In genomic region chr5:100358334-100358733, GRCm38 (mm10) we compare ENCODE assay signal across 10 mouse cellular contexts. TPM values are rescaled to one million over a fixed set of nuclear protein-coding genes. Genes with fewer than 3 reads are reported as not detected.
A peak's percentile ranks its signal among the peaks of the same experiment; 100 is the strongest.
DNase-seq lines count a peak whose midpoint lies in the region; ATAC-seq lines count a peak whose summit lies in the region.
"Had no signal": no experiment of that assay in that cellular context is flagged by ENCODE, and none has a peak within 500 bp of the region (broad histone marks: within the 10 kb centered on the region; RNA-seq: fewer than 3 reads in every experiment).

No protein-coding gene starts in this region.

- no peak overlapping the region for H3K4me2 ChIP-seq in heart, embryonic 12.5 days
- H3K4me2 ChIP-seq: heart, embryonic 15.5 days had no signal

- ATAC-seq in cerebellum, adult (ENCODE audit: insufficient number of reproducible peaks, low FRiP score, low TSS enrichment): peak; percentile 60; the same call in 1 of the 2 replicates
- ATAC-seq in heart, embryonic 12.5 days (ENCODE audit: insufficient number of reproducible peaks, low FRiP score): no peak

- H3K36me3 ChIP-seq in heart, embryonic 12.5 days: peaks cover 32% of the 10 kb centered on the region
- peaks cover 32% of the 10 kb centered on the region for H3K36me3 ChIP-seq in embryonic facial prominence, embryonic 10.5 days (replicated peaks)

- H3K27me3 ChIP-seq in heart, embryonic 12.5 days (replicated peaks): no peaks in the 10 kb centered on the region
- H3K27me3 ChIP-seq in embryonic facial prominence, embryonic 10.5 days (replicated peaks; ENCODE audit: low read depth, poor library complexity, severe bottlenecking): no peaks in the 10 kb centered on the region
- H3K27me3 ChIP-seq: heart, embryonic 15.5 days had no signal

- no peaks in the 10 kb centered on the region for H3K9me3 ChIP-seq in heart, embryonic 12.5 days (replicated peaks)
- H3K9me3 ChIP-seq in embryonic facial prominence, embryonic 10.5 days: no peaks in the 10 kb centered on the region
- H3K9me3 ChIP-seq: heart, embryonic 15.5 days had no signal

- 0 out of 2 replicates have a peak overlapping the region, but pooled peaks have one; percentile 8 for H3K27ac ChIP-seq in heart, embryonic 12.5 days (ENCODE audit: poor library complexity, severe bottlenecking)
- H3K27ac ChIP-seq in embryonic facial prominence, embryonic 10.5 days (replicated peaks): peak overlapping the region; percentile 57
- H3K27ac ChIP-seq: heart, embryonic 15.5 days had no signal

- no peak overlapping the region for H3K9ac ChIP-seq in heart, embryonic 12.5 days
- H3K9ac ChIP-seq: heart, embryonic 15.5 days had no signal

- no peak for DNase-seq in cerebellum, postnatal 4 days (ENCODE audit: low spot score in 2 of 2)
- no peak for DNase-seq in heart, adult 18-20 months
- peak; percentile 47 for DNase-seq in embryonic facial prominence, embryonic 10.5 days (ENCODE audit: low spot score)
- peak; percentile 47 for DNase-seq in retina, embryonic 14.5 days (ENCODE audit: low spot score)
- no peak for DNase-seq in layer of hippocampus, postnatal 36 days
- no peak for DNase-seq in urinary bladder, adult 18-20 months (ENCODE audit: low spot score in 2 of 2)
- DNase-seq: lung, adult 18-20 months had no signal

- H3K4me3 ChIP-seq in heart, embryonic 12.5 days: no peak overlapping the region
- H3K4me3 ChIP-seq in embryonic facial prominence, embryonic 10.5 days: no peak overlapping the region
- H3K4me3 ChIP-seq: heart, embryonic 15.5 days had no signal

- H3K4me1 ChIP-seq in heart, embryonic 12.5 days (replicated peaks): peaks cover 26% of the 10 kb centered on the region
- H3K4me1 ChIP-seq in embryonic facial prominence, embryonic 10.5 days: peaks cover 18% of the 10 kb centered on the region

- WGBS in heart, embryonic 12.5 days: 49% methylated on average over 8 of the region's 8 CpGs
- WGBS in embryonic facial prominence, embryonic 10.5 days: 48% methylated on average over 8 of the region's 8 CpGs

RNA-seq across cellular contexts. Expression of gene Sec31a, which starts 57.7 kb away (rescaled TPM):
- 171 and 177 TPM in 2 replicates for polyA plus RNA-seq in heart, embryonic 12.5 days (2016; fragmentation: Nextera tagmentation; extraction: Ambion mirVana)
- total RNA-seq in heart, adult 18-20 months (2021): 100 to 1,000 TPM in 1 of 2 experiments, 10 to 100 TPM in 1; 93.5 to 101 TPM
- 117 and 125 TPM in 2 replicates for polyA plus RNA-seq in embryonic facial prominence, embryonic 10.5 days (2016; fragmentation: Nextera tagmentation; extraction: Ambion mirVana)
- 100 to 1,000 TPM in 1 of 2 experiments, 10 to 100 TPM in 1; 95.7 to 112 TPM for total RNA-seq in layer of hippocampus, postnatal 36 days (2021)

Comparison
In these comparisons a context has a peak if more than half of its experiments do, and no peak if none do; other contexts are left out.
1. DNase-seq: peak in embryonic facial prominence, embryonic 10.5 days (single experiment) and retina, embryonic 14.5 days (single experiment); none in cerebellum, postnatal 4 days (0 of 2), heart, adult 18-20 months (0 of 2), layer of hippocampus, postnatal 36 days (0 of 2) and urinary bladder, adult 18-20 months (0 of 2).